Mouse (Mus musculus): ENCODE data around the gene Adamts4. TPM values are rescaled to one million over a fixed set of nuclear protein-coding genes. Genes with fewer than 3 reads are reported as not detected.

Adamts4 gene
- polyA plus RNA-seq, 1 experiment = 1.2 TPM

GRCm38 (mm10) chr1:171280250-171280915 lies 30.2 kb downstream of the Adamts4 start:
- Histone ChIP-seq H3K27me3 (replicated peaks; ENCODE audit: control insufficient read depth, insufficient read depth, low read length) (no peaks in the 10 kb centered on the region), H3K36me3 (ENCODE audit: control insufficient read depth, insufficient read depth, low read length) (no peaks in the 10 kb centered on the region), H3K4me3 (ENCODE audit: insufficient read depth, low read depth, low read length) (peak overlapping the region; percentile 67), H3K4me1 (ENCODE audit: control insufficient read depth, insufficient read depth, low read length) (peaks cover 5% of the 10 kb centered on the region; the same call in 1 of the 2 replicates), H3K27ac (ENCODE audit: insufficient read depth, low read depth, low read length) (peak overlapping the region; percentile 9; the same call in 1 of the 2 replicates)
- 2% methylated on average over 25 of the region's 25 CpGs for WGBS
- TF ChIP-seq CTCF (conservative IDR thresholded peaks at IDR 0.05; ENCODE audit: insufficient read depth, insufficient read length, low read depth, low read length) (no peak), POLR2A (IDR thresholded peaks at IDR 0.05; ENCODE audit: low read depth, low read length) (no peak)
- peak; percentile 73 for DNase-seq

GRCm38 (mm10) chr1:171280916-171281527 lies 30.8 kb downstream of the Adamts4 start, which contains the start of gene Ppox:
Ppox (minus strand) TSS chr1:171281186.
- under 1% methylated on average over 26 of the region's 26 CpGs for WGBS
- DNase-seq = peak; percentile 98
- peak within 1 kb of the TSS; percentile 59 for H3K27ac ChIP-seq (ENCODE audit: insufficient read depth, low read depth, low read length)
- peak within 1 kb of the TSS; percentile 67 for H3K4me3 ChIP-seq (ENCODE audit: insufficient read depth, low read depth, low read length)
- TF ChIP-seq POLR2A (IDR thresholded peaks at IDR 0.05; ENCODE audit: low read depth, low read length) (peak; percentile 16), CTCF (conservative IDR thresholded peaks at IDR 0.05; ENCODE audit: insufficient read depth, insufficient read length, low read depth, low read length) (no peak)
- peaks cover 5% of the 10 kb centered on the region; the same call in 1 of the 2 replicates for H3K4me1 ChIP-seq (ENCODE audit: control insufficient read depth, insufficient read depth, low read length)
- no peaks in the 10 kb centered on the region for H3K36me3 ChIP-seq (ENCODE audit: control insufficient read depth, insufficient read depth, low read length)
- H3K27me3 ChIP-seq (replicated peaks; ENCODE audit: control insufficient read depth, insufficient read depth, low read length) = no peaks in the 10 kb centered on the region

GRCm38 (mm10) chr1:171281528-171281923 lies 31.3 kb downstream of the Adamts4 start:
- H3K36me3 ChIP-seq (ENCODE audit: control insufficient read depth, insufficient read depth, low read length) = no peaks in the 10 kb centered on the region
- TF ChIP-seq CTCF (conservative IDR thresholded peaks at IDR 0.05; ENCODE audit: insufficient read depth, insufficient read length, low read depth, low read length) (peak; percentile 74), POLR2A (IDR thresholded peaks at IDR 0.05; ENCODE audit: low read depth, low read length) (no peak)
- H3K4me3 ChIP-seq (ENCODE audit: insufficient read depth, low read depth, low read length) = peak overlapping the region; percentile 64
- DNase-seq = peak; percentile 89
- peak overlapping the region; percentile 59 for H3K27ac ChIP-seq (ENCODE audit: insufficient read depth, low read depth, low read length)
- no peaks in the 10 kb centered on the region for H3K27me3 ChIP-seq (replicated peaks; ENCODE audit: control insufficient read depth, insufficient read depth, low read length)
- H3K4me1 ChIP-seq (ENCODE audit: control insufficient read depth, insufficient read depth, low read length) = peaks cover 5% of the 10 kb centered on the region; the same call in 1 of the 2 replicates
- WGBS = under 1% methylated on average over 10 of the region's 10 CpGs

- no peak overlapping the region for H3K4me3 ChIP-seq (ENCODE audit: insufficient read depth, low read depth, low read length)
- DNase-seq = no peak
Measured at GRCm38 (mm10) chr1:171282086-171282805, 32.0 kb downstream of the Adamts4 start.

GRCm38 (mm10) chr1:171283188-171284160 lies 33.3 kb downstream of the Adamts4 start:
- peak; percentile 3 for DNase-seq
- WGBS = 90% methylated on average over 18 of the region's 18 CpGs
- Histone ChIP-seq H3K36me3 (ENCODE audit: control insufficient read depth, insufficient read depth, low read length) (no peaks in the 10 kb centered on the region), H3K4me3 (ENCODE audit: insufficient read depth, low read depth, low read length) (no peak overlapping the region), H3K27ac (ENCODE audit: insufficient read depth, low read depth, low read length) (no peak overlapping the region), H3K4me1 (ENCODE audit: control insufficient read depth, insufficient read depth, low read length) (peaks cover 5% of the 10 kb centered on the region; the same call in 1 of the 2 replicates), H3K27me3 (replicated peaks; ENCODE audit: control insufficient read depth, insufficient read depth, low read length) (no peaks in the 10 kb centered on the region)
- TF ChIP-seq POLR2A (IDR thresholded peaks at IDR 0.05; ENCODE audit: low read depth, low read length) (no peak), CTCF (conservative IDR thresholded peaks at IDR 0.05; ENCODE audit: insufficient read depth, insufficient read length, low read depth, low read length) (no peak)

More at GRCm38 (mm10) chr1:171282086-171282805, 32.0 kb downstream of the Adamts4 start:
- no peak for TF ChIP-seq POLR2A (IDR thresholded peaks at IDR 0.05; ENCODE audit: low read depth, low read length)
- no peak for TF ChIP-seq CTCF (conservative IDR thresholded peaks at IDR 0.05; ENCODE audit: insufficient read depth, insufficient read length, low read depth, low read length)
- H3K27me3 ChIP-seq (replicated peaks; ENCODE audit: control insufficient read depth, insufficient read depth, low read length) = no peaks in the 10 kb centered on the region
- WGBS = 67% methylated on average over 18 of the region's 18 CpGs
- H3K36me3 ChIP-seq (ENCODE audit: control insufficient read depth, insufficient read depth, low read length) = no peaks in the 10 kb centered on the region
- peaks cover 5% of the 10 kb centered on the region; the same call in 1 of the 2 replicates for H3K4me1 ChIP-seq (ENCODE audit: control insufficient read depth, insufficient read depth, low read length)
- H3K27ac ChIP-seq (ENCODE audit: insufficient read depth, low read depth, low read length) = no peak overlapping the region

GRCm38 (mm10) chr1:171284491-171284890 lies 34.3 kb downstream of the Adamts4 start:
- Histone ChIP-seq H3K27me3 (replicated peaks; ENCODE audit: control insufficient read depth, insufficient read depth, low read length) (no peaks in the 10 kb centered on the region), H3K4me3 (ENCODE audit: insufficient read depth, low read depth, low read length) (no peak overlapping the region), H3K27ac (ENCODE audit: insufficient read depth, low read depth, low read length) (no peak overlapping the region), H3K4me1 (ENCODE audit: control insufficient read depth, insufficient read depth, low read length) (peaks cover 5% of the 10 kb centered on the region; the same call in 1 of the 2 replicates), H3K36me3 (ENCODE audit: control insufficient read depth, insufficient read depth, low read length) (no peaks in the 10 kb centered on the region)
- no peak for TF ChIP-seq POLR2A (IDR thresholded peaks at IDR 0.05; ENCODE audit: low read depth, low read length)
- no peak for TF ChIP-seq CTCF (conservative IDR thresholded peaks at IDR 0.05; ENCODE audit: insufficient read depth, insufficient read length, low read depth, low read length)
- 77% methylated on average over 15 of the region's 15 CpGs for WGBS
- DNase-seq = peak; percentile 1

Measured in kidney, adult 2 months (tissue).